Mouse (Mus musculus) embryonic facial prominence, embryonic 10.5 days (tissue): Measurements from ENCODE around the gene Atp6v0a1. TPM values are rescaled to one million over a fixed set of nuclear protein-coding genes. Genes with fewer than 3 reads are reported as not detected.

ENCODE experiments used
- DNase-seq: peaks from one replicate; pipeline ENCODE4 v3.0.0-alpha.2; 2017; ENCODE audit warnings: low spot score
- H3K27ac ChIP-seq: fragments of 300-500 bp; sonication (generic); replicated peaks from 2 replicates; pipeline ENCODE4 v1.5.1; 2016; ENCODE audit warnings: mild to moderate bottlenecking
- H3K27me3 ChIP-seq: fragments of 300-500 bp; sonication (generic); replicated peaks from 2 replicates; pipeline ENCODE4 v1.6.1; 2016; ENCODE audit warnings: low read depth, mild to moderate bottlenecking; ENCODE audit not compliant: poor library complexity, severe bottlenecking
- H3K36me3 ChIP-seq: fragments of 300-500 bp; sonication (generic); replicated peaks from 2 replicates; pipeline ENCODE4 v1.6.1; 2016; ENCODE audit warnings: mild to moderate bottlenecking, moderate library complexity
- H3K4me1 ChIP-seq: fragments of 300-500 bp; sonication (generic); 2 replicates; pipeline ENCODE4 v1.6.1; 2016
- H3K4me3 ChIP-seq: fragments of 300-500 bp; sonication (generic); 2 replicates; pipeline ENCODE4 v1.5.1; 2016; ENCODE audit warnings: mild to moderate bottlenecking, moderate library complexity
- H3K9me3 ChIP-seq: fragments of 300-500 bp; sonication (generic); 2 replicates; pipeline ENCODE4 v1.6.1; 2016; ENCODE audit warnings: mild to moderate bottlenecking
- WGBS: fragments of 180-500 bp; shearing (Covaris S2); methylation state at CpG from one replicate; pipeline ENCODE4 v1.1.7; 2016; 5-methylcytosine and 5-hydroxymethylcytosine counted together
- polyA plus RNA-seq: library from polyadenylated mRNA; unstranded; fragments of >200 nt; fragmentation: Nextera tagmentation; extraction: Ambion mirVana; gene quantifications from 2 replicates; pipeline ENCODE4 v1.2.1, GENCODE M21; 2016

The Atp6v0a1 gene
- polyA plus RNA-seq, 1 experiment from 2014 or later: 30.1 TPM

DNA sequence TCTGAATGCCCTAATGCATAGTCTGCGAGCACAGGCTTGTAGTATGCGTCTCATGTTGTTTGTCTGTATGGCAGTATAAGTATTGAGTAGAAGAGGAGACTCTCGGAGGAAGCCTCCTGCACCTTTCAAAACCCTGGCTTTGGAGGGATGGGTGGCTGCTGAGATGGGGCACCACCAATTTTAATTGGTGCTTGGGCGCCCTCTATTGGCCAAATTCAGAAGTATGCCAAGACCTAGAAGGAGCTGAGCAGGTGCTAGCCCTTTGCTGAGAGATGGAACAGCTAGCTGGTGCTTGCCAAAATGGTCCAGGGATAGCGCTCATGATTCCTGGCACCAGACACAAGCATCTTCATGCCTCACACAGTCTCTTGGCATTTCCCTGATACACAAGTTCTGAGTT is 48.6 kb downstream of the Atp6v0a1 start:
- WGBS: 28% methylated on average over 5 of the region's 5 CpGs
- DNase-seq: peak; percentile 79
- Histone ChIP-seq H3K27ac (no peak overlapping the region), H3K4me1 (peaks cover 27% of the 10 kb centered on the region), H3K4me3 (no peak overlapping the region), H3K27me3 (no peaks in the 10 kb centered on the region), H3K9me3 (no peaks in the 10 kb centered on the region), H3K36me3 (peaks cover 86% of the 10 kb centered on the region)

DNA sequence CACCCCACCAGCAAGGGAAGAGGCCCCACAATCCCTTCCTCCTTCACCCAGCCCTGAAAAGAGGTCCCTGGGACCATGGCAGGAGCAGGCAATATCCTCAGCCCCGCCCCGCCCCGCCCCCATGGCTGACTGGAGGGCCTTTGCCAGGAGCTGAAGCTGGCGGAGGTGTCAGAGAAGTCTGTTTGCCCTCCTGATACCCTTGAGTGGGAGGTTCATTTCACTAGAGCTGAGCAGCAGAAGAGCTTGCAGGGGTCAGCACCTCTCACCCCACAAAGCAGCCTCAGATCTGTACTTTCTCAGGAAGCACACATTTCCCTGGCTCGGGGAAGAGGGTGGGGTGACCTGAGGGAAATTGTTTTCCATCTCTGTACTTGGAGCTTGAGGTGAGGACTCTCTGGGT is 49.5 kb downstream of the Atp6v0a1 start:
- Histone ChIP-seq H3K9me3 (no peaks in the 10 kb centered on the region), H3K27ac (no peak overlapping the region), H3K27me3 (no peaks in the 10 kb centered on the region), H3K36me3 (peaks cover 85% of the 10 kb centered on the region), H3K4me1 (peaks cover 36% of the 10 kb centered on the region), H3K4me3 (no peak overlapping the region)
- no peak for DNase-seq
- 74% methylated on average over 5 of the region's 5 CpGs for WGBS

DNA sequence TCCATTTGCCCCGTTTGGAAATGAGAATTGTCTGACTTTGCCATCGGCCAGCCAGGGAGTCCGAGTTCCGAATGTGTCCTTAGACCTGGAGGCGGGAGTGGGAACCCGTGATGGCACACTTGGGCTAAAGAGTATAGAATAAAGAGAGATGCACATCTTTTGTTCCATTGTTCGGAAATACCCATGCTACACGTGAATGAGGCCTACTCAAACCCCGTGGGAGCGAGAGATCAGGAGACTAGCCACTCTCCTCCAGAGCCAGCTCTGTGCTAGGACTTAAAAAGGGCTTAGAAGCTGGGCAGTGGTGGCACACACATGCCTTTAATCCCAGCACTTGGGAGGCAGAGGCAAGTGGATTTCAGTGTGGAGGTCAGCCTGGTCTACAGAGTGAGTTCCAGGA is 50.2 kb downstream of the Atp6v0a1 start:
- no peaks in the 10 kb centered on the region for H3K9me3 ChIP-seq
- no peak for DNase-seq
- H3K4me1 ChIP-seq: peaks cover 43% of the 10 kb centered on the region
- peaks cover 78% of the 10 kb centered on the region for H3K36me3 ChIP-seq
- no peaks in the 10 kb centered on the region for H3K27me3 ChIP-seq
- H3K4me3 ChIP-seq: no peak overlapping the region
- peak overlapping the region; percentile 51; the same call in 1 of the 2 replicates for H3K27ac ChIP-seq
- WGBS: 85% methylated on average over 10 of the region's 10 CpGs

DNA sequence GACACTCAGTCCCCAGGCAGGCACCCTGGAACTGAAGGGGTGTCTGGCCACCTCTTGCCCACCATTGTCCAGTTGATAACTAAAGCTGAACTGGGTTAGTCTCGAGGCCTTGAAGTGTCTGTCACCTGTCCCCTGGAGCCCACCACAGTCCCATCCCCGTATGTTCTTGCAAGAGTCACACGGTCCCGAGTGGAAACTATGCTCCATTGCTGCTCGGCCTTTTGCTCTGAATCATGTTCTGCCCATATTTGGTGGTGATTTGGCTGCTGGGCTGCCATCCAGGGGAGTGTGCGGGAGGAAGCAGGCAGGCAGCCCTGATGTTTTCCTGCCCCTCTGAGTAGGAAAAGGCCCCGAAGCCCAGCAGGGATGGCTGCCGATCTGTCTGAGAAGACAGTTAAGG is 50.9 kb downstream of the Atp6v0a1 start:
- Histone ChIP-seq H3K4me1 (peaks cover 43% of the 10 kb centered on the region), H3K27me3 (no peaks in the 10 kb centered on the region), H3K9me3 (no peaks in the 10 kb centered on the region), H3K4me3 (0 out of 2 replicates have a peak overlapping the region, but pooled peaks have one; percentile 3), H3K36me3 (peaks cover 75% of the 10 kb centered on the region), H3K27ac (peak overlapping the region; percentile 51)
- no peak for DNase-seq
- WGBS: 78% methylated on average over 8 of the region's 8 CpGs

DNA sequence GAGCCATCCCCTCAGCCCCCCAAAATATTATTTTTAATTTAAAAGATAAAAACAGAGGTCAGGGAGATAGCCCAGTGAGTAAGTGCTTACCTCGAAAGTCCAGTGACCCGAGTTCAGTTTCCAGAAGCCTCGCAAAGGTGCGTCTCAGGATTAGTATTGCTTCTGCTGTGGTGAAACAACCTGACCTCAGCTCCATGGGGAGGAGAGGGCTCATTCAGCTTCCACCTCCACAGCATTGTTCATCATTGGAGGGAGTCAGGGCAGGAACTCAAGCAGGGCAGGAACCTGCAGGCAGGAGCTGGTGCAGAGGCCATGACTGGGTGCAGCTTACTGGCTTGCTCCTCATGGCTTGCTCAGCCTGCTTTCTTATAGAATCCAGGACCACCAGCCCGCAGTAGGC is 51.8 kb downstream of the Atp6v0a1 start:
- WGBS: 84% methylated on average over 5 of the region's 5 CpGs
- H3K36me3 ChIP-seq: peaks cover 65% of the 10 kb centered on the region
- no peak for DNase-seq

DNA sequence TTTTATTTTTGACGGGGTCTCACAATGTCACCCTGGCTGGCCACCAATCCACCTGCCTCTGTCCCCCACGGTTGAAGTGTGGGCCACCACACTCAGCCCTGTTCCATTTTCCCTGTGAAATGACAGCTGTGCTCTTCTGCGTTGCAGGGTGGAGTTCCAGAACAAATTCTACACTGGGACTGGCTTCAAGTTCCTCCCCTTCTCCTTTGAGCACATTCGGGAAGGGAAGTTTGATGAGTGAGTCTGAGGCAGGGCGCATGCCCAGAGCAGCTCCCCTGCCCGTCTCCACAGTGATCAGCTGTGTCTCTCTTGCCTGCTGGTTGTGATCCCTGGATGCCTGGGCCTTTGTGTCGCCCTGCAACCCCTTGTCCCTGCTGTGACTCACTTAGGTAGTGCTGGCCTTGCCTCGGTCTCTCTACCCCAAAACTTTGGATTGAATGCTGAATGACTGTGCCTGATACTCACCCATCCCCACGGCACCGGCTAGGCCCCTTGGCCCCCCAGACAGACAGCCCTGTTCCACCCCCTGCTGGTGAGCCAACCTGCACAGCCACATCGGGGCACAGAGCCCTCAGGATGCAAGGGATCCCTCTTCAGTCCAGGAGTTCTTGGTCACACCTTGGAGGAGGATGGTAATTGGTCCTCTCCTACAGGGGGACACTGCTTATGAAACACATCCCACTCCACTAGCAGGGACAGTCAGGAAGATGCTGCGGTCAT is 53.1 kb downstream of the Atp6v0a1 start:
- Histone ChIP-seq H3K36me3 (peaks cover 53% of the 10 kb centered on the region), H3K27ac (peak overlapping the region; percentile 77; the same call in 1 of the 2 replicates), H3K4me1 (peaks cover 51% of the 10 kb centered on the region), H3K9me3 (no peaks in the 10 kb centered on the region), H3K27me3 (no peaks in the 10 kb centered on the region), H3K4me3 (no peak overlapping the region)
- 76% methylated on average over 12 of the region's 12 CpGs for WGBS
- DNase-seq: no peak

More for the DNA sequence above, 51.8 kb downstream of the Atp6v0a1 start:
- Histone ChIP-seq H3K27me3 (no peaks in the 10 kb centered on the region), H3K27ac (no peak overlapping the region; the same call in 1 of the 2 replicates), H3K4me1 (peaks cover 43% of the 10 kb centered on the region), H3K4me3 (no peak overlapping the region), H3K9me3 (no peaks in the 10 kb centered on the region)

DNA sequence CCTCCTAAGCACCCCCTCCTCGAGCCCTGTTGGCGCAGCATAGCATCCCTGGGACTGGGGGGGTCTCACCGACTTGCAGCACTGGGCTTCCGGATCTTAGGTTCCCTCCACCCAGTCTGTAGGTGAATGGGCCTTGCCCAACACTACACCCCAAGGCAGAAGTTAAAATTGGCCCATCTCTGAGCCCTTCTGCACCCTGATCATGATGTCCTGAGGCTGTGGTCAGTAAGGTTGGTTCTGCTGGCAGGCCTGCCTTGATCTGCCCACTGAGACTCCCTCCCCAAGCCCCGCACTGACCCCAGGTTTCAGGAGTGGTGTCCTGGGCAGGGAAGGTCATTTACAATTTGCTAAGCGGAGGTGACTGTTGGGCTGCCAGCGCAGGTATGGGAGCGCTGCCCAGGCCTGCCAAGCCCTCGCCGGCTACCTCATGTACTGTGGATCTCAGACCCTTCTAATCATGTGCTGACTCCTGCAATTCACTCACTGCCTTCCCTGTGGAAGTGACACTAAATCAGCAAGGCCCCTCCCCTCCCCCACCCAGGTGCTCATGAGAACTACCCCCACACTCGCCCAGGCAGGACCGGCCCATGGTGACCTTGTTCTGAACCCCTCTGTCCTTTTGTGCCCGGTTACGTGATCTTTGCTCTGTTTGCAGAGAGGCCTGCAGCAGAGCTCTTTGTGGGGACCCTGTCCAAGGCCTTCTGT is 53.9 kb downstream of the Atp6v0a1 start:
- Histone ChIP-seq H3K27ac (peak overlapping the region; percentile 77), H3K27me3 (peaks cover 6% of the 10 kb centered on the region), H3K36me3 (peaks cover 49% of the 10 kb centered on the region), H3K9me3 (no peaks in the 10 kb centered on the region), H3K4me3 (peak overlapping the region; percentile 16), H3K4me1 (peaks cover 51% of the 10 kb centered on the region)
- DNase-seq: peak; percentile 36
- 76% methylated on average over 14 of the region's 14 CpGs for WGBS

DNA sequence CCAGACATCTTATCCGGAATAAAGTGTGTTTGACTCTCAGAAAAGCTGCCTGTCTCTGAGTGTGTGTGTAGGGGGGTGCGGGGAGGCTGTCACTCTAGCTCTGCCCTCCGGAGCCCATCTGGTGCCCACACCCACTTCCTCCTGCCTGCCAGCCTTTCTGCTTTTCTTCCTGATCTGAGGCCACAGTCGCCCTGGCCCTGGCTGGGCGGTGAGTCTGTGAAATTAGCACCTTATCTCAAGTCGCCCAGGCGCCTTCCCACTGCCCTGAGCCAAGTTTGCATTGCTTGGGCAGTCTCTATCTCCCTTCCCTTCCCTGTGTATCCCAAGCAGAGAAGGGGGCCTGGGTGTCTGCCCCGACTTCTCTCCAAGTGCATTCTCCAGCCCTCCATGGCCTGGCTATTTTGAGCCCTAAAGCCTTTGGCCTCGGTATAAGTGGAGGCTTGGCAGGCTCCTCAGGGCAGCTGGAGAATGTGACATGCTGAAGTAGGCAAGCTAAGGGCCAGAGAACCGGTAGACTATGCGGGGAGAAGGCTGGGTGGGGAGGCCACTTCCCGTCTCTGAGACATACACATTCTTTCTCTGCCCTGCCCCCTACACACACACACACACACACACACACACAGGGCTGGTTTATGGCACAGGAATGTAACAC is 54.5 kb downstream of the Atp6v0a1 start:
- Histone ChIP-seq H3K9me3 (no peaks in the 10 kb centered on the region), H3K27me3 (peaks cover 13% of the 10 kb centered on the region), H3K4me1 (peaks cover 47% of the 10 kb centered on the region), H3K36me3 (peaks cover 46% of the 10 kb centered on the region), H3K4me3 (peak overlapping the region; percentile 16), H3K27ac (peak overlapping the region; percentile 77)
- peak; percentile 44 for DNase-seq
- WGBS: 58% methylated on average over 12 of the region's 12 CpGs

DNA sequence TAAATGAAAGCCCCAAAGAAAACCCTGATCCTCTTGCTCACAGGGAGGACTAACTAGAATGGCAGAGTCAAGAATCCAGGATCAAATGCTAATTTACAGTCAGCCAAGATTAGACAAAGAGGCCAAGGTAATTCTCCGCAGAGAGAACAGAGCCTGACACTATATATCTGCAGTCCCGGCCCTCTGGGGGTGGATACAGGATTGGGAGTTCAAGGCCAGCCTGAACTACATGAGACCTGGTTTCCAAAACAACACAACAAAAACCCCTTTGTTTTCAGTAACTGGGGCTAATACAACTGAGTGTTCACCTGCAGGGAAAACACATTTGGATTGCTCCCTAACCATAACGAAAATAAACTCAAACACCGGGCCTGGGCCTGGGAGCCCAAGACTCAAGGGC is 55.2 kb downstream of the Atp6v0a1 start:
- Histone ChIP-seq H3K4me1 (peaks cover 44% of the 10 kb centered on the region), H3K9me3 (no peaks in the 10 kb centered on the region), H3K27me3 (peaks cover 19% of the 10 kb centered on the region), H3K36me3 (peaks cover 39% of the 10 kb centered on the region), H3K4me3 (no peak overlapping the region), H3K27ac (peak overlapping the region; percentile 77)
- no peak for DNase-seq
- 79% methylated on average over 4 of the region's 4 CpGs for WGBS

DNA sequence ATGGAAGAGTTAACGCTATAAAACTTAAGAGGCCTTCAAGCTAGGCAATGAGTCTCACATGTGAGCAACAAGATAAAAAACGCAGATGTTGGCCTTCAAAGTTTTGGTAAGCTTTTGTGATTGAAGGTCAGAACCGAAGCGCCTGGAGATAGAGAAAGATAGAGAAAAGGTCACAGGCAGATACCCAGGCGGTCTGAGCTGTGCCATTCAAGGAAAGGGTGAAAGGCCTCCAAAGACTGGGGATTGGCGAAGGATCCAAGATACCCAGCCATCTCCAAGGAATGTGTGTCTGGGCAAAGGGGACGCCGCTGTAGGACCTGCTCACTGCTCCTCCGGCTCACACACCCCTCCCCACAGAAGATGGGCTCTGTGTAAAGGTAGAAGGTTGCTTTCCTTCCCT is 55.8 kb downstream of the Atp6v0a1 start:
- 95% methylated on average over 9 of the region's 9 CpGs for WGBS
- no peak for DNase-seq

DNA sequence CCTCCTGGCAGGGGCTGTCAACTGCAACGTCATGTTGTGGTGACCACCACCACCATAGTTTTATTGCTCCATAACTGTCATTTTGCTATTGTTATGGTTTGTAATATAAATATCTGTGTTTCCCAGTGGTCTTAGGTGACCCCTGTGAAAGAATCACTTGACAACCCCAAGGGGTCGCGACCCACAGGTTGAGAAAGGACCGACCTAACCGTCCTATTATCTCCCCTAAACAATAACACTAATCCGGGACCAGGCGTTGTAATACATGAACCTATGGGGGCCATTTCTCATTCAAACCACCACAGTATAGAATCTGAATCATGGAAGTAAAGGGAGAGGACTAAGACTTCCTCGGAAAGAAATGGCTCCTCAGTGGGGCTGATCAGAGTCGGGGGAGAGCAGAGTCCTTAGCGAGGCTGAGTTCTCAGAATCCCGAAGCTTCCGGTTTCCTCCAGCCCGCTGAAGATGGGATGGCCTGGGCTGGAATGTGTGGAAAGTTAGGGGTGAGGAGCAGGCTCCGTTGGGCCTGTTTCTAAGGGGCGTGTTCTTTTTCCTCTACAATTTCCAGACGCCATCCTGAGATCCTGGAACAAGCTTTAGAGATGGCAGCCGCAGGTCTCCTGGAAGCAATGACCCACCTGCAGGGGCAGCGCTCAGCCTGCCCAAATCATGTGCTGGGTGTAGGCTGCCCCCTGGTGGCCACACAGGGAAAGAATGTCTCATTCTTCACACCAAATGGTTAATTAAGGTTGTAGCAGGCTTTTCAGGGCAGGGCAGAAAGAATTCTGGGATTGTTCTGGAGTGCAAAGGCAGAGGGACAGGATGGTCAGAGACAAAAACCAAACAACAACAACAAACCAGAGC is 57.5 kb downstream of the Atp6v0a1 start:
- H3K9me3 ChIP-seq: no peaks in the 10 kb centered on the region
- peak; percentile 90 for DNase-seq
- 25% methylated on average over 18 of the region's 18 CpGs for WGBS
- H3K27ac ChIP-seq: no peak overlapping the region; the same call in 1 of the 2 replicates
- peak overlapping the region; percentile 52 for H3K4me3 ChIP-seq
- H3K4me1 ChIP-seq: peaks cover 50% of the 10 kb centered on the region
- H3K36me3 ChIP-seq: peaks cover 19% of the 10 kb centered on the region
- peaks cover 34% of the 10 kb centered on the region for H3K27me3 ChIP-seq

More for the DNA sequence above, 55.8 kb downstream of the Atp6v0a1 start:
- peaks cover 45% of the 10 kb centered on the region for H3K4me1 ChIP-seq
- no peaks in the 10 kb centered on the region for H3K9me3 ChIP-seq
- H3K4me3 ChIP-seq: no peak overlapping the region
- H3K27me3 ChIP-seq: peaks cover 20% of the 10 kb centered on the region
- H3K36me3 ChIP-seq: peaks cover 34% of the 10 kb centered on the region
- no peak overlapping the region for H3K27ac ChIP-seq
